Comparison of ENCODE assay signal across 16 mouse cellular contexts in genomic region chr6:22078686-22079264, GRCm38 (mm10).
"Had no signal": no experiment of that assay in that cellular context is flagged by ENCODE, and none has a peak within 500 bp of the region (broad histone marks: within the 10 kb centered on the region; RNA-seq: fewer than 3 reads in every experiment).

No protein-coding gene starts in this region.

- H3K27ac ChIP-seq: layer of hippocampus, adult 2 months; limb, embryonic 12.5 days; liver, embryonic 14.5 days; midbrain, embryonic 10.5 days; neural tube, embryonic 15.5 days; stomach, postnatal 0 days had no signal

- H3K4me3 ChIP-seq: layer of hippocampus, adult 2 months; limb, embryonic 12.5 days; midbrain, embryonic 10.5 days; myocyte; neural tube, embryonic 15.5 days had no signal

- H3K36me3 ChIP-seq: midbrain, embryonic 10.5 days; neural tube, embryonic 15.5 days had no signal

- H3K4me1 ChIP-seq: limb, embryonic 12.5 days; midbrain, embryonic 10.5 days; neural tube, embryonic 15.5 days had no signal

- H3K4me2 ChIP-seq: limb, embryonic 12.5 days; neural tube, embryonic 15.5 days had no signal

- H3K9ac ChIP-seq: limb, embryonic 12.5 days; liver, embryonic 14.5 days; neural tube, embryonic 15.5 days had no signal

- H3K27me3 ChIP-seq: limb, embryonic 12.5 days; neural tube, embryonic 15.5 days had no signal

- ATAC-seq: lung, postnatal 0 days had no signal

- H3K9me3 ChIP-seq: limb, embryonic 12.5 days; midbrain, embryonic 10.5 days; neural tube, embryonic 15.5 days had no signal

- DNase-seq: kidney, adult 8-10 months; kidney, postnatal 36 days; lung, adult 2 months; lung, postnatal 36 days; midbrain, embryonic 14.5 days; right cerebral cortex, adult 18-20 months; right cerebral cortex, postnatal 25 days; thymus, postnatal 4 days had no signal
